Mouse (Mus musculus): ENCODE results near the gene Scn8a. TPM values are rescaled to one million over a fixed set of nuclear protein-coding genes. Genes with fewer than 3 reads are reported as not detected.
A peak's percentile ranks its signal among the peaks of the same experiment; 100 is the strongest.
"Not testable (repeated sequence)": the region's sequence is repeated elsewhere in the genome, so short reads cannot be mapped to it uniquely, and the experiment has no call there.

Gene Scn8a
- polyA plus RNA-seq (2015; fragmentation: Nextera tagmentation; extraction: Ambion mirVana): 8.1 and 8.2 TPM in 2 replicates

DNA sequence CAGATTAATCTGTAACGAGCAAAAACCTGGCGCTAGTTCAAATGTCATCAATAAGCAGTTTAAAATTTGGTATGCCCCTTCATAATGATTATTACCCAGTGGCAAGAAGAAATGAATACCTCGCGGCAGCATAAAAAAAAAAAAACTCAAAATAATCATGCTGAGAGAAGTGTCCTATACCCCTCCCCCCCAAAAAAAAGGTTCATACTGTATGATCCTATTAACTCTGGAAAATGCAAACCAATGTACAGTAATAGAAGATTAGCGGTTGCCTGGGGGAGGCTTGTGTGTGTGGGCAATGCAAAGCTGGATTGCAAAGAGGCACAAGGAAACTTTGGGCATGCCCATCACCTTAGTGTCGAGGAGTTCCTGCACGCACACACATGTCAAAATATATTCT is at the start of gene Scn8a:
Scn8a (plus strand) TSS at position 301 of the 400 bp plus-strand sequence.
- peak within 1 kb of the TSS; percentile 78 for H3K4me2 ChIP-seq (replicated peaks; ENCODE audit: low read depth, low read length)
- H3K27me3 ChIP-seq (ENCODE audit: insufficient read depth, low read length): peaks cover 35% of the 10 kb centered on the region
- H3K9ac ChIP-seq (replicated peaks; ENCODE audit: low read length): peak within 1 kb of the TSS; percentile 63
- no peak within 1 kb of the TSS for H3K27ac ChIP-seq (ENCODE audit: low read length)
- no peak for ATAC-seq (ENCODE audit: low FRiP score, low TSS enrichment)
- peaks cover 14% of the 10 kb centered on the region; the same call in 1 of the 2 replicates for H3K4me1 ChIP-seq (ENCODE audit: insufficient read depth, low read length)
- H3K36me3 ChIP-seq (ENCODE audit: insufficient read depth, low read length): no peaks in the 10 kb centered on the region
- WGBS: 68% methylated on average over 7 of the region's 7 CpGs
- peak within 1 kb of the TSS; percentile 76 for H3K4me3 ChIP-seq (ENCODE audit: low read length)
- peaks cover 8% of the 10 kb centered on the region; the same call in 1 of the 2 replicates for H3K9me3 ChIP-seq (ENCODE audit: low read length)

DNA sequence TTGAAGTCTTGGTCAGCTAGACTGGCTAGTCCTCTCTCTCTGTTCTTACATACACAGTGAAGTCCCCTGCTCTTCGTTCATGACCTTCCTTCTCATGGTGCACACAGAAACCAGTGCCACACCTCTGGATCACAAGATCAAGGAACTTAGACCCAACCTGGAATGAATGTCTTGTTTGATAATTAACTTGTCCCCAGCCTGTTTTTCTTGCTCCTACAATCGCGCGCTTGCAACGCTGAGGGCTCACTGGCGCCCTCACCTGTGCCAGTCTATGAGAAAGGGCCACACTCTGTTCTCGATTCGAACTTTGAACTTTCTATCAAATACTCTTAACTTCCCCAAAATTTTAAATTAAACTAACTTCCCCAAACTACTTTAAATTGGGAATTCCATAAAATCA is 47.8 kb upstream of the Scn8a start:
- Histone ChIP-seq H3K9me3 (ENCODE audit: low read length) (0 out of 2 replicates have a peak, but pooled peaks cover 2% of the 10 kb centered on the region), H3K4me3 (ENCODE audit: low read length) (no peak overlapping the region), H3K27me3 (ENCODE audit: insufficient read depth, low read length) (peaks cover 15% of the 10 kb centered on the region), H3K4me1 (ENCODE audit: insufficient read depth, low read length) (peaks cover 19% of the 10 kb centered on the region), H3K36me3 (ENCODE audit: insufficient read depth, low read length) (no peaks in the 10 kb centered on the region), H3K9ac (replicated peaks; ENCODE audit: low read length) (no peak overlapping the region), H3K4me2 (replicated peaks; ENCODE audit: low read depth, low read length) (no peak overlapping the region), H3K27ac (ENCODE audit: low read length) (peak overlapping the region; percentile 68; the same call in 1 of the 2 replicates)
- no peak for ATAC-seq (ENCODE audit: low FRiP score, low TSS enrichment)
- WGBS: 40% methylated on average over 8 of the region's 8 CpGs

DNA sequence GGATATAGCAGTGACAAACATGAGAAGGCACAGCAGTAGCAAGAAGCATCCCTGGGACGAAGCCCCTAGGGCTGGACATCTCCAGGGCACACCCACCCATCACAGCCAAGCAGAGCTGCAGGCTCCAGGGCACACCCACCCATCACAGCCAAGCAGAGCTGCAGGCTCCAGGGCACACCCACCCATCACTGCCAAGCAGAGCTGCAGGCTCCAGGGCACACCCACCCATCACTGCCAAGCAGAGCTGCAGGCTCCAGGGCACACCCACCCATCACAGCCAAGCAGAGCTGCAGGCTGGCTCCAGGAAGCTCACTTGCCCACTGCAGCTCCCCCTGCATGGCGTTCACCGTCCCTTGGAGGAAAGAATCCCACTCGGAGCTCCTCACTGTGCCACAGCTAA is 47.3 kb upstream of the Scn8a start:
- not testable (repeated sequence) for ATAC-seq (ENCODE audit: low FRiP score, low TSS enrichment)
- peaks cover 19% of the 10 kb centered on the region for H3K4me1 ChIP-seq (ENCODE audit: insufficient read depth, low read length)
- WGBS: 56% methylated on average over 4 of the region's 4 CpGs

DNA sequence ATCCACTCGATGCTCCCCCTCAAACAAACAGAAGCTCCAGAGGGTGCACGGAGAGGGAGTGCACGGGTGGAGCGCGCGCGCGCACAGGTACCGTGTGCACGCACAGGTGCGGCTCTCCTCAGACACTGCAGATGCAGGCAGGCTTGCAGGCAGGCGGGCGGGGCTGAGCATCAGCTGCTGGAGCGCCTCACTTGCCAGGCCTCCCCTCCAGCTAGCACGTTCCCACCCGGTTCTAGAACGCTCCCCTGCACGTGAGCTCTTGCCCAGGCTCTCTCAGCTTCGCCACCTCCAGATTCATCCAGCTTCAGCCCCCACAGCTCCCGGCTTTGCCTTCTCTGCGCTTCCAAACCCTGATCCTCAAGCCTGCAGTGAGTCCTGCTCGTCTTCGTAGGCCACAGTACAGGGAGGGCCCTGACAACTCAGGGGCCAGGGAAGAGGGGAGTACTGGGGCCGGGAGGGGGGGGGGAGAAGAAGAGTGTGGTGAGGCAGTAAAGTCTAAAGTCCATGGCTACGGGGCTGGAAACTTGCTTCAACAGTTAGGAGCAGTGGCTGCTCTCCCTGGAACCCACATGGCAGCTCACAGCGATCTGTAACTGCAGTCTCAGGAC is 44.3 kb upstream of the Scn8a start:
- H3K4me1 ChIP-seq (ENCODE audit: insufficient read depth, low read length): peaks cover 19% of the 10 kb centered on the region
- H3K27ac ChIP-seq (ENCODE audit: low read length): no peak overlapping the region
- H3K9me3 ChIP-seq (ENCODE audit: low read length): peaks cover 3% of the 10 kb centered on the region
- 0 out of 2 replicates have a peak overlapping the region, but pooled peaks have one; percentile 22 for H3K9ac ChIP-seq (replicated peaks; ENCODE audit: low read length)
- H3K27me3 ChIP-seq (ENCODE audit: insufficient read depth, low read length): peaks cover 15% of the 10 kb centered on the region
- peak; percentile 49; the same call in 1 of the 2 replicates for ATAC-seq (ENCODE audit: low FRiP score, low TSS enrichment)
- no peak overlapping the region for H3K4me3 ChIP-seq (ENCODE audit: low read length)
- WGBS: 9% methylated on average over 26 of the region's 26 CpGs
- H3K36me3 ChIP-seq (ENCODE audit: insufficient read depth, low read length): no peaks in the 10 kb centered on the region
- peak overlapping the region; percentile 46 for H3K4me2 ChIP-seq (replicated peaks; ENCODE audit: low read depth, low read length)

More for the DNA sequence above, 47.3 kb upstream of the Scn8a start:
- H3K27me3 ChIP-seq (ENCODE audit: insufficient read depth, low read length): peaks cover 15% of the 10 kb centered on the region
- H3K4me2 ChIP-seq (replicated peaks; ENCODE audit: low read depth, low read length); H3K4me3 ChIP-seq (ENCODE audit: low read length); H3K9me3 ChIP-seq (ENCODE audit: low read length); H3K9ac ChIP-seq (replicated peaks; ENCODE audit: low read length); H3K36me3 ChIP-seq (ENCODE audit: insufficient read depth, low read length); H3K27ac ChIP-seq (ENCODE audit: low read length): not testable (repeated sequence)

DNA sequence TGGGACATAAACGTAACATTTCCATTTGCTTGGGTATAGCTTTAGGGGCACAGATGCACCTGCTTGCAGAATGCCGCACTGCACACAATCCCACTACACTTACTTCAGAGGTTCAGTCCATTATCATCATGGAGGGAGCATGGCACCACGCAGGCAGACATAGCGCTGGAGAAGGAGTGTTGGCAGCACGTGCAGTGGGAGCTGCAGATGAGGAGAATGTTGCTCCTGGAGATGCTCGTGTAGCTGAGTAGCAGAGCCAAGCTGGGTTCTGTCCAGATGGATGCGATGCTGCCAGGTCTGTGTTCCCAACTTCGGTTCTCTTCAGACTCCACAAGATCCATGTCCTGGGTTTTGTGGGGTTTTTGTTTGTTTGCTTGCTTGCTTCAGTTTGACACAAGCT is 43.6 kb upstream of the Scn8a start:
- H3K27ac ChIP-seq (ENCODE audit: low read length): no peak overlapping the region
- peaks cover 3% of the 10 kb centered on the region for H3K9me3 ChIP-seq (ENCODE audit: low read length)
- peaks cover 19% of the 10 kb centered on the region for H3K4me1 ChIP-seq (ENCODE audit: insufficient read depth, low read length)
- no peak overlapping the region for H3K4me3 ChIP-seq (ENCODE audit: low read length)
- ATAC-seq (ENCODE audit: low FRiP score, low TSS enrichment): no peak
- no peak overlapping the region for H3K4me2 ChIP-seq (replicated peaks; ENCODE audit: low read depth, low read length)
- peaks cover 15% of the 10 kb centered on the region for H3K27me3 ChIP-seq (ENCODE audit: insufficient read depth, low read length)
- WGBS: 93% methylated on average over 8 of the region's 8 CpGs
- H3K9ac ChIP-seq (replicated peaks; ENCODE audit: low read length): no peak overlapping the region
- H3K36me3 ChIP-seq (ENCODE audit: insufficient read depth, low read length): no peaks in the 10 kb centered on the region

DNA sequence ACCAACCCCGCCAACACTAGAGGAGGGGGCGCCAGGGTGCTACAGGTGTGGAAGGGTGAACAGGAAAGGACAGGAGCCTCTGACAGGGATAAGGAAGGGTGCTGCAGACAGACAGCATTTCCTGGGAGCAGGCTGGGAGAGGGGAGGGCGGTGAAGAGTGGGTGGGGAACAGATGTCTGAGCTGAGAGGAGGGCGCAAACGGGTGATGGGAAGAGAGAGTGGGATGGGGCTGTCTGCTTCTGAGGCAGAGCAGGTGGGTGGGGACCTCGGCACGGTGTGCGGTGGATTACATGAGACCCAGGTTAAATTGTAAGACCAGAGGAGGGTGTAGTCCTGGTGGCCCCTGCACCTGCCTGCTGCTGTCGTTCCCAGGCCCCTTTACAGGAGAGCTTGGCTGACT is 39.9 kb upstream of the Scn8a start:
- H3K9me3 ChIP-seq (ENCODE audit: low read length): peaks cover 3% of the 10 kb centered on the region
- H3K4me2 ChIP-seq (replicated peaks; ENCODE audit: low read depth, low read length): no peak overlapping the region
- ATAC-seq (ENCODE audit: low FRiP score, low TSS enrichment): no peak
- H3K9ac ChIP-seq (replicated peaks; ENCODE audit: low read length): no peak overlapping the region
- H3K4me3 ChIP-seq (ENCODE audit: low read length): no peak overlapping the region
- 89% methylated on average over 8 of the region's 9 CpGs for WGBS
- H3K4me1 ChIP-seq (ENCODE audit: insufficient read depth, low read length): peaks cover 9% of the 10 kb centered on the region
- H3K36me3 ChIP-seq (ENCODE audit: insufficient read depth, low read length): no peaks in the 10 kb centered on the region
- H3K27me3 ChIP-seq (ENCODE audit: insufficient read depth, low read length): peaks cover 12% of the 10 kb centered on the region
- no peak overlapping the region for H3K27ac ChIP-seq (ENCODE audit: low read length)

DNA sequence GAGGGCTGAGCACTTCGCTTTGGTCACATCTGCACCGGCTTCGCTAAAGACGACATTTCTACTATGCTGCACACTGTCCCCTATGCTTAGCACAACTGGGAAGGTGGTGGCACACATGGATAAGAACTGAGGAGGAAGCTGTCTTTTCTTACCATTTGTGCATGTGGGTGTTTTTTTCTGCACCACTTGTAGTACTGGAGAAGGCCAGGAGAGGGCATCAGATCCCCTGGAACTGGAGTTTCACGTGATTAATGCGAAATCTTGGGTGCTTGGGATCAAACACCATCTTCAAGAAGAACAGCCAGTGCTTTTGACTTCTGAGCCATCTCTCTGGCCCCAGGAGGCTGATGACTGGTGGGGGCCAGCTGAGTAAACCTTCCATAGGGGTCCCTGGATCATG is 39.0 kb upstream of the Scn8a start:
- H3K4me1 ChIP-seq (ENCODE audit: insufficient read depth, low read length): peaks cover under 1% of the 10 kb centered on the region; the same call in 1 of the 2 replicates
- peaks cover 3% of the 10 kb centered on the region for H3K9me3 ChIP-seq (ENCODE audit: low read length)
- H3K27ac ChIP-seq (ENCODE audit: low read length): no peak overlapping the region
- ATAC-seq (ENCODE audit: low FRiP score, low TSS enrichment): no peak
- H3K9ac ChIP-seq (replicated peaks; ENCODE audit: low read length): no peak overlapping the region
- WGBS: 67% methylated on average over 6 of the region's 6 CpGs
- no peak overlapping the region for H3K4me3 ChIP-seq (ENCODE audit: low read length)
- no peaks in the 10 kb centered on the region for H3K36me3 ChIP-seq (ENCODE audit: insufficient read depth, low read length)
- H3K4me2 ChIP-seq (replicated peaks; ENCODE audit: low read depth, low read length): no peak overlapping the region
- peaks cover 5% of the 10 kb centered on the region for H3K27me3 ChIP-seq (ENCODE audit: insufficient read depth, low read length)

DNA sequence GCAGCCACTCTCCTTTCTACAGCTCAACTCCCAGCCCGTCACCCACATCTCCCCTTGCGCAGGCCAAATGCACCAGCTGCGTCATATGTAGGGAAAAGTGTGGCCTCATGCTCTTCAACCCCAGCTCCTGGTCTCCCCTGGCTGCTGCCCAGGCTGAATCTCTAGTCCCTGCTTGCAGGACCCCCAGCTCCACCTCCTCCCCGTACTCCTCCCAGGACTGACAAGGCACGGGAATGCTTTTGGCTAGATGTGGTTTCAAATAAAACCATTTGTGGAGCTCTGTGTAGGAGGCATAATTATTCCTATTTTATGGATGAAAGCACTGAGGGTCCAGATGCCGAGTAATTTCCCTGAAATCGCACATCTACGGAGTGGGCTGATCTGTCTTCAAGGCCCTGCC is 37.5 kb upstream of the Scn8a start:
- Histone ChIP-seq H3K4me3 (ENCODE audit: low read length) (no peak overlapping the region), H3K9ac (replicated peaks; ENCODE audit: low read length) (no peak overlapping the region), H3K27me3 (ENCODE audit: insufficient read depth, low read length) (no peaks in the 10 kb centered on the region), H3K9me3 (ENCODE audit: low read length) (peaks cover 3% of the 10 kb centered on the region), H3K4me2 (replicated peaks; ENCODE audit: low read depth, low read length) (no peak overlapping the region), H3K4me1 (ENCODE audit: insufficient read depth, low read length) (no peaks in the 10 kb centered on the region), H3K36me3 (ENCODE audit: insufficient read depth, low read length) (no peaks in the 10 kb centered on the region), H3K27ac (ENCODE audit: low read length) (no peak overlapping the region)
- no peak for ATAC-seq (ENCODE audit: low FRiP score, low TSS enrichment)
- WGBS: 76% methylated on average over 8 of the region's 8 CpGs

DNA sequence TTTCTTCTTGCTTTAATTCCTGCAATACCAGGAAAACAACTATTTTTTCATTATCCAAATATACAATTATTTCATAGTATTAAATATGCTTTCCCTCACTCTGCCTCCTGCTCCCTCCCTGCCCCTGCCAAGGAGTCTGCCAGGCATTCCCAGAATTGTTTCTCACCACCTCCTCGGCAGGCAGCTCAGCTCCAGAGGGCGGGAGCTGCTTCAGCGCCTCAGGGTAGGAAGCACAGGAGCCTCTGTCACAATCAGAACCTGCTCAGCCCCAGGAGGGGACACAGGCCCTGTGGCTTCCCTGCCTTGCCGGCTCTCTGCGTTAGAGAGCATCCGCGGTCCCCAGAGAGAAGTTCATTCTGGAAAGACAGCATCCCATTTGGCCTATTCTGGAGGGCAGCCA is 36.9 kb upstream of the Scn8a start:
- H3K4me1 ChIP-seq (ENCODE audit: insufficient read depth, low read length): no peaks in the 10 kb centered on the region
- no peaks in the 10 kb centered on the region for H3K36me3 ChIP-seq (ENCODE audit: insufficient read depth, low read length)
- H3K27ac ChIP-seq (ENCODE audit: low read length): no peak overlapping the region
- WGBS: 33% methylated on average over 7 of the region's 7 CpGs
- no peak overlapping the region for H3K9ac ChIP-seq (replicated peaks; ENCODE audit: low read length)
- no peak for ATAC-seq (ENCODE audit: low FRiP score, low TSS enrichment)
- no peak overlapping the region for H3K4me2 ChIP-seq (replicated peaks; ENCODE audit: low read depth, low read length)
- H3K4me3 ChIP-seq (ENCODE audit: low read length): no peak overlapping the region
- H3K9me3 ChIP-seq (ENCODE audit: low read length): peaks cover 3% of the 10 kb centered on the region
- H3K27me3 ChIP-seq (ENCODE audit: insufficient read depth, low read length): no peaks in the 10 kb centered on the region

DNA sequence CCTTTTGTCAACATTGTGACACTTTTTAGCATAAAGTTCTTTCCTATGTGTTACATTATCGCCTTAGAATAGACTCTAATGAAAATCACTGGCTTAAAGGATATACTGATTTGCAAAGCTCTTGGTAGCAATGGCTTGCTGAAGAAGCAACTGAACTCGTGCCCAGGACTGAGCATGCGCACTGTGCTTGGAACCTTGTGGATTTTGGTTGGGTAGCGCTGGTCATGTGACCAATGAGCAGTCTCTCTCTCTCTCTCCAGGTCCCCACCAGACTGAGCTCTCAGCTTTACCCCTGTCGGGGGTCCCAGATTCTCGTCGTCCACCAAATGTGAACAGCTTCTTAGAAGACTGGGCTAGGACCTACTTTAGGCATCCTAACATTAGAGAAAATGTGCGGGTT is 32.9 kb upstream of the Scn8a start:
- Histone ChIP-seq H3K9ac (replicated peaks; ENCODE audit: low read length) (no peak overlapping the region), H3K4me3 (ENCODE audit: low read length) (no peak overlapping the region), H3K9me3 (ENCODE audit: low read length) (0 out of 2 replicates have a peak, but pooled peaks cover 3% of the 10 kb centered on the region), H3K4me1 (ENCODE audit: insufficient read depth, low read length) (no peaks in the 10 kb centered on the region), H3K27ac (ENCODE audit: low read length) (no peak overlapping the region), H3K27me3 (ENCODE audit: insufficient read depth, low read length) (no peaks in the 10 kb centered on the region), H3K36me3 (ENCODE audit: insufficient read depth, low read length) (no peaks in the 10 kb centered on the region), H3K4me2 (replicated peaks; ENCODE audit: low read depth, low read length) (no peak overlapping the region)
- WGBS: 85% methylated on average over 8 of the region's 8 CpGs
- ATAC-seq (ENCODE audit: low FRiP score, low TSS enrichment): no peak
